Mouse (Mus musculus) cerebellum, postnatal 36 days (tissue): ENCODE results near the gene Dhrs9.
A peak's percentile ranks its signal among the peaks of the same experiment; 100 is the strongest.

Experiments
- DNase-seq, 2 experiments: peaks; one replicate each; pipeline ENCODE4 v3.0.0; 2021 to 2022; ENCODE audit warnings: mixed read lengths in 2 of 2

The Dhrs9 gene

DNA sequence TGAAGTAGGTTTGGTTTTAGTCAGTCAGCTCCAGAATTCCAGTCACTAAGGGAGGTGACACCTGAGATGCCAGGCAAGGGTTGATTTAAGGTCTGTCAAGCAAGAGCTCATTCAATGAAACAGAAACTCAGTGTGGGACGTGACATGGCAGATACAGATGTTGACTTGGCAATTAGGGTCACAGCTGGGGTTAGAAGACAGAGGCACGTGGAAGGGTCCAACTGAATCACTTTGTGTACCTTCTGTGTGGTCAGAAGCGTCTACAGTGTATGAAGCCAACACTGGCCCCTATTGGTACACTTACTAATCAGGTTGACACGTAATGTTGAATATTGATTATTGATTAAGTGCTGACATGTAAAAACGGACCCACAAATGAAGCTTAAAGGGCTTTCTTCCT lies 44.6 kb downstream of the Dhrs9 start:
- no peak for DNase-seq

DNA sequence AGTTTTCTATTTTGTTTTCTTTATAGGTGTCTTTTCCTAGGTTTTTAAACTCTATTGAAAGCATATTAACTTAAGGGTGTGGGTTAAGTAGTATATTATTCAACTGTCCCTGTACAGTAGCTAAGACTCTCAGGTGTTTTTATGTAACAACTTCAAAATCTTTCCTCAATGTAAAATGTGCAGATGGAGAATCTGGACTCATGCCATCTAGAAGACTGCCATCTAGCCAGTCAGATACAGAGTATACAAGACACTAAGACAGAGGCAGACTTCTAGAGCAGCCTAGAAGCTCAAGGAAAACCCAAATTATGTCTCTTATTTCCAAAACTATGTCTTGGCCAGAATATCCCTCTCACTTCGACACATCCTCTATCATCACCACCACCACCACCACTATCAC lies 45.8 kb downstream of the Dhrs9 start:
- no peak for DNase-seq

DNA sequence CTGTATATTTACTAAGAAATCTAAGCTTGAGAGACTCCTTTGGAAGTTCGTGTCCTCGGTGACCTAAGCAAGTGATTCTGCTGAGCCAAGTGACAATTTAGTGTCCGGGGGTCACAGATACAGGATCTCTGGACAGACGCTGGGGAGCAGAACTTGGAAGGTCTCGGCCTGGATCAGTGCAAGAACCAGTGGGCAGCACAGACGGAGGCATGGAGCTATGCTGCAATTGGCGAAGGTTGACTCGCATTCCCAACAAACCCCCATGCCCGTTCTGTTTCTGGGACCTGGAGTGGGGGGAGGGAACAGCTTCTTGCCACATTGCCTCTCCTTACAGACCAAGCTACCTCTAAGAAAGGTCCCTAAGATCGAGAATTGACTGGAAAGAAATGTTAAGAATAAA lies 46.9 kb downstream of the Dhrs9 start:
- DNase-seq, result no peak

DNA sequence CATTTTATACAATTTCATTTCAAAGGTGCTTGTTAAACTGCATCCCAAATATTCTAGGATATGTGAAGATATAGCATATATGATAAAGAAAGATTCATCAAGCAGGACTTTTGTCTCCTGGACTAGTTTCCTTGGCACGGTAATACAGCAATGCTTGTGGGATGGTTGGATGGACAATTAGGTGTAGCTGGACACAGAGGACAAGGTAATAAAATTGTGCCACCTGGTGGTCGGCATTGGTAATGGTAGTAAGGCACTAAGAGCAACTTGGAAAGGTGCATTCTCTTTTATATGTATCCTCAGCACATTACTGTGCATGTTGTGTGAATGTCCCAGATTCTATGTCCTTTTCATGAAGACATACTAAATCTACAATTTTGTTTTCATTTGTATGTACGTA lies 47.9 kb downstream of the Dhrs9 start:
- DNase-seq, result peak; percentile 72 to 83

DNA sequence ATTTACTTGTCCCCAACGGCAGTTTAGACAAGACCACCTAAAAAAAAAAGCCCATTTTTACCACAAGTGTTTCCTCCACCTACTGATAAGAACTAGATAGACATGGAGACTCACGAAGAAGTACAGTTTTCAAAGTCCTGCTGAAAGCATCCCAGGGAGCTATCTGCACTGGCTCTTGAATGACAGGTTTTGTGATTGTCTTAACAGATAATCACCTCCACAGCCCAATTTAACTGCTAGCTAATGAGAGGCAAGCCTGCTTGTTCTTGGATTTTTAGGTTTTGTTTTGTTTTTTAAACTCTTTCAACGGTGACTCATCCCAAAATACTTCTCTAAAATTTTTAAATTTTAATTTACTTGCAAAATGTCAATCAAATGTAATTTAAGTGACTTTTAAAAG lies 61.4 kb downstream of the Dhrs9 start:
- no peak for DNase-seq

DNA sequence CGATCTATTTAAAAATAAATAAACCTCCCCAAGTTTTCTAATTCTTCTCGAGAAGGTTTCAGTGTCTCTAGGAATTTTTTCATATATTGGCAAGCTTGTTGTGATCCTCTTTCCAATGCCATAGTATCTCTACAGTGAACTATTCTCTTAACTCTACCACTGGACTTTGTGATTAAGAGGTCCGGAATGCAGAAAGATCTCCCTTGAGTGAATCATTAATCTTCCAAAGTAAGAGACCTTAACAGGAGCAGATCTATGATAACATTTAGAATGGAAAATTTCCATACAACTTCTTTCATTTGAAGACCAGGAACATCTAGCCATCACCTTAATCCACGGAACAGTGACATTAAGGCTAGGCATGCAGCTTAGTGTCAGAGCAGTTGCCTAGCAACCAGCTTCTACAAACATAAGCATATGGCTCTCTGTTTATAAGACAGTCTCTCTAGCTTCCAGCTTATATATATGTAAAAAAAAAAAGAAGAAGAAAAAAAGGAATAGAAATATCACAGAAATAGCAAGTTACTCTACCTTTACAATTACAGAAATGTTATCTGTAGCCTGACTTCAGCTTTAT lies 65.7 kb downstream of the Dhrs9 start:
- DNase-seq, result no peak

DNA sequence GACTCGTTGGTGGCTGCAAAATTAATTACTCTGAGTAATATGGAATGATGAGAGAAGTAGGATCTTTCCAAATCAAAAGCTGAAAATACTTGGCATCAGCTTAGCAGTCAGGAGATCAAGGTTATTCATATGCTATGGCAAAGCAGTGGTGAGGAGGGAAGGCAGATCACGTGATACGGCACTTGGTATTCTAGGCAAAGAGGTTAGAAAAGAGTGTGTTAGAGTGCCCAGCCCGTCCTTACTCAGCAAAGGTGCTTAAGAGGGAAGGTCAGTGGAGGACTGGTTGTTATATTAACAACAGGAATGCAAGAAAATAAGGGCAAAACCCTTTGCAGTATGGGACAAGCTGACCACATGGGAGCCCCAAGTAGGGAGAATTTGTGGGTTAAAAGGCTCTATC lies 68.3 kb downstream of the Dhrs9 start:
- no peak for DNase-seq

DNA sequence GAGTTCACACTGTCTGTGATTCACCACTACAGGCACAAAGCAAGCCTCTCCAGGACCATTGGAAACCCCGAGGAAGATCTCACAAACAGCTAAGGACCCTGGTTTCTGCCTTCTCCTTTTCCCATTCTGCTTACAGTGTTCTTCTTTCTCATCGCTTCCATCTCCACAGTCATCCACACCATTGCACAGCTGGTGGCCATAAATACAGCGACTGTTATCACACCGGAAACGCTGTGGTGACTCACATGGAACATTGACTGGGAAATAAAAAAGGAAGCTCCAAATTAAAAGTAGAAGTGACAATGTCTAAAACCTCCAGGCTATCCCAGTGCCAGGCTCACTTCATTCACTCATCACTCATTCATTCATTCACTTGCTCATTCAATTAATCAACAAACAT lies 70.9 kb downstream of the Dhrs9 start:
- no peak for DNase-seq
